Mouse (Mus musculus): ENCODE data around the gene Syndig1.

GRCm38 (mm10) chr2:150013785-150014184, 184.8 kb downstream of the Syndig1 start:
- TF ChIP-seq CTCF (IDR thresholded peaks at IDR 0.05; ENCODE audit: low read depth, low read length) (no peak), POLR2A (IDR thresholded peaks at IDR 0.05; ENCODE audit: extremely low read depth, insufficient read depth, low read length) (no peak)

Measured in liver, adult 2 months (tissue).